Mouse (Mus musculus) small intestine, adult 2 months (tissue): ENCODE results near the gene Fto. TPM values are rescaled to one million over a fixed set of nuclear protein-coding genes. Genes with fewer than 3 reads are reported as not detected.

Source experiments
- H3K27ac ChIP-seq: fragments of 200-500 bp; 2 replicates; pipeline ENCODE4 v1.5.1; 2012; ENCODE audit warnings: low read depth, low read length, control low read depth, inconsistent platforms; ENCODE audit not compliant: insufficient read depth
- H3K27me3 ChIP-seq: fragments of 200-500 bp; 2 replicates; pipeline ENCODE4 v1.6.1; 2012; ENCODE audit warnings: mild to moderate bottlenecking, moderate library complexity, low read length, inconsistent platforms; ENCODE audit not compliant: control insufficient read depth, insufficient read depth
- H3K36me3 ChIP-seq: fragments of 200-500 bp; 2 replicates; pipeline ENCODE4 v1.6.1; 2012; ENCODE audit warnings: mild to moderate bottlenecking, low read length, control low read depth, inconsistent platforms; ENCODE audit not compliant: control insufficient read depth, insufficient read depth
- H3K4me1 ChIP-seq: fragments of 200-500 bp; 2 replicates; pipeline ENCODE4 v1.6.1; 2012; ENCODE audit warnings: low read length, inconsistent platforms, mixed read lengths; ENCODE audit not compliant: control insufficient read depth, insufficient read depth, insufficient read length
- H3K4me3 ChIP-seq: fragments of 200-500 bp; 2 replicates; pipeline ENCODE4 v1.5.1; 2012; ENCODE audit warnings: low read depth, mild to moderate bottlenecking, control low read depth, inconsistent platforms, low read length, moderate library complexity
- CTCF ChIP-seq: fragments of 200-500 bp; IDR thresholded peaks from 2 replicates; pipeline ENCODE4 v1.5.1; 2012; ENCODE audit warnings: low read depth, mild to moderate bottlenecking, control low read depth, inconsistent platforms, low read length, moderate library complexity, mixed read lengths; ENCODE audit not compliant: insufficient replicate concordance, insufficient read length; ENCODE audit errors: extremely low read depth
- POLR2A ChIP-seq: fragments of 200-500 bp; IDR thresholded peaks from 2 replicates; pipeline ENCODE4 v1.6.1; 2012; ENCODE audit warnings: low read depth, mild to moderate bottlenecking, control low read depth, inconsistent platforms, low read length, moderate library complexity
- WGBS: fragments of 180-500 bp; shearing (Covaris S2); methylation state at CpG from one replicate; pipeline ENCODE4 v1.1.7; 2018; 5-methylcytosine and 5-hydroxymethylcytosine counted together
- polyA plus RNA-seq: library from polyadenylated mRNA; depleted of rRNA; stranded (reverse); fragments of >200 nt; gene quantifications from 2 replicates; pipeline ENCODE4 v1.2.3, GENCODE M21; 2012; rRNA removed

Gene Fto
- polyA plus RNA-seq, 1 experiment: 7.3 TPM

DNA sequence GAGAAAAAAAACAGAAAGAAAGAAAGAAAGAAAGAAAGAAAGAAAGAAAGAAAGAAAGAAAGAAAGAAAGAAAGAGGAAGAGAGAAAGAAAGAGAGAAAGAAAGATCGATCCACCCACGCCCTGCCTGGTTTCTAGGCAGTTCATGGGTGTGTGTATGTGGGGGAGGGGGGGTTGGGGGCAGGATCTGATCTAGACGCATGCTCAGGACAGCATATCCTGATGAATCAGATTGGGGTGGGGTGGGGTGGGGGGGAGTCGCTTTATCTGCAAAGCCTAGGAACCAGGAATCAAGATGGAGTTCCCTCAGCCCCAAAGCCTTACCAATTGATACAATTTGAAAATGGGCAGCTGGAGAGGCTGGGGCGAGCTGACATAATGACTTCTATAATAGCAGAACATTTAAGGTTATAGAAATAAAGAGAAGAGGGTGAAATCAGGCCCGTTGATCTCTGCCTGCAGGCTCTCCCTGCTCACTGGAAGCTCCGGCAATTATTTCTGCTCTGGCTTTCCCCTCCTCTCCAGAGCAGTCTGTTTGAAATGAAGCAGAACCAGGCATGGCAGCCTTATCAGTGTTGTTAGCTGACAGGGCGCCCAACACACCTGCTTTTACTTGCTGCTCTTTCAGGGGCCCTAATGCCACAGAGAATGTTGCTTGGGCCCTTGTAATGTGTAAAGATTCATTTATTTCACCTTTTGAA lies 402.2 kb downstream of the Fto start:
- 25% methylated on average over 8 of the region's 8 CpGs for WGBS
- peaks cover 9% of the 10 kb centered on the region for H3K27me3 ChIP-seq
- H3K4me3 ChIP-seq: no peak overlapping the region
- H3K27ac ChIP-seq: no peak overlapping the region
- H3K36me3 ChIP-seq: no peaks in the 10 kb centered on the region
- no peaks in the 10 kb centered on the region for H3K4me1 ChIP-seq
- TF ChIP-seq CTCF: no peak
- TF ChIP-seq POLR2A: no peak

Other genes starting within 250 kb of the Fto start
- gene Rbl2, start 243.5 kb upstream of the Fto start, polyA plus RNA-seq: 5.4 and 10.3 TPM in 2 replicates
- 14.5 and 23.3 TPM in 2 replicates for gene Aktip, start 113.5 kb upstream of the Fto start, polyA plus RNA-seq
- gene Rpgrip1l, start 263 bp upstream of the Fto start, polyA plus RNA-seq: 0.08 and 0.70 TPM in 2 replicates